Mouse (Mus musculus) olfactory bulb, adult 2 months (tissue): ENCODE data around the gene Inpp5k.

Source experiments
- CTCF ChIP-seq: fragments of 200-500 bp; IDR thresholded peaks from 2 replicates; pipeline ENCODE4 v1.5.1; 2012; ENCODE audit warnings: low read depth, mild to moderate bottlenecking, low read length, moderate library complexity; ENCODE audit not compliant: insufficient read depth
- POLR2A ChIP-seq: fragments of 200-500 bp; IDR thresholded peaks from 2 replicates; pipeline ENCODE4 v1.6.1; 2012; ENCODE audit warnings: mild to moderate bottlenecking, low read depth, low read length, moderate library complexity; ENCODE audit not compliant: insufficient read depth

DNA sequence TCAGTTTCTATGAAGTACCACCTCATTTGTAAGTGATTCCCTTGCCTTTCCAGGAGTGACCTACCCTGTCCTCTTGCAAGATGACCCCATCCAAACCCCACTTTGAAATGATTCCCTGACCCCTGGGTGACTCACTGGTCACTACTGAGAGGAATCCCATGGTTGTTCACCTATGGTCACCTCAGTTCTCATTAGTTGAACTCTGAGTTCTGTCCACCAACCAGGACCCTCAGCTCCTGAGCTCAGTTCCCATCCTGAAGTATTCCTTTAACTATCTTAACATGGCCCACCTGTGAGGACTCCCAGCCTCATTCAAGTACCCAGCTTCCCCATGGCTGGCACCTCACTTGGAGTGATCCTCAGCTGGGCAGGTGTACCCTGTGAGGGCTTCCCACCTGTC is 27.1 kb downstream of the Inpp5k start:
- TF ChIP-seq CTCF (no peak), POLR2A (no peak)
